Mouse (Mus musculus) embryonic facial prominence, embryonic 10.5 days (tissue): ENCODE results near the gene A630073D07Rik. TPM values are rescaled to one million over a fixed set of nuclear protein-coding genes. Genes with fewer than 3 reads are reported as not detected.
"Not testable (repeated sequence)": the region's sequence is repeated elsewhere in the genome, so short reads cannot be mapped to it uniquely, and the experiment has no call there.

ENCODE experiments used
- DNase-seq: peaks from one replicate; pipeline ENCODE4 v3.0.0-alpha.2; 2017; ENCODE audit warnings: low spot score
- H3K27ac ChIP-seq: fragments of 300-500 bp; sonication (generic); replicated peaks from 2 replicates; pipeline ENCODE4 v1.5.1; 2016; ENCODE audit warnings: mild to moderate bottlenecking
- H3K27me3 ChIP-seq: fragments of 300-500 bp; sonication (generic); replicated peaks from 2 replicates; pipeline ENCODE4 v1.6.1; 2016; ENCODE audit warnings: low read depth, mild to moderate bottlenecking; ENCODE audit not compliant: poor library complexity, severe bottlenecking
- H3K36me3 ChIP-seq: fragments of 300-500 bp; sonication (generic); replicated peaks from 2 replicates; pipeline ENCODE4 v1.6.1; 2016; ENCODE audit warnings: mild to moderate bottlenecking, moderate library complexity
- H3K4me1 ChIP-seq: fragments of 300-500 bp; sonication (generic); 2 replicates; pipeline ENCODE4 v1.6.1; 2016
- H3K4me3 ChIP-seq: fragments of 300-500 bp; sonication (generic); 2 replicates; pipeline ENCODE4 v1.5.1; 2016; ENCODE audit warnings: mild to moderate bottlenecking, moderate library complexity
- H3K9me3 ChIP-seq: fragments of 300-500 bp; sonication (generic); 2 replicates; pipeline ENCODE4 v1.6.1; 2016; ENCODE audit warnings: mild to moderate bottlenecking
- WGBS: fragments of 180-500 bp; shearing (Covaris S2); methylation state at CpG from one replicate; pipeline ENCODE4 v1.1.7; 2016; 5-methylcytosine and 5-hydroxymethylcytosine counted together
- polyA plus RNA-seq: library from polyadenylated mRNA; unstranded; fragments of >200 nt; fragmentation: Nextera tagmentation; extraction: Ambion mirVana; gene quantifications from 2 replicates; pipeline ENCODE4 v1.2.1, GENCODE M21; 2016

The A630073D07Rik gene
- not detected in 2 replicates for polyA plus RNA-seq

DNA sequence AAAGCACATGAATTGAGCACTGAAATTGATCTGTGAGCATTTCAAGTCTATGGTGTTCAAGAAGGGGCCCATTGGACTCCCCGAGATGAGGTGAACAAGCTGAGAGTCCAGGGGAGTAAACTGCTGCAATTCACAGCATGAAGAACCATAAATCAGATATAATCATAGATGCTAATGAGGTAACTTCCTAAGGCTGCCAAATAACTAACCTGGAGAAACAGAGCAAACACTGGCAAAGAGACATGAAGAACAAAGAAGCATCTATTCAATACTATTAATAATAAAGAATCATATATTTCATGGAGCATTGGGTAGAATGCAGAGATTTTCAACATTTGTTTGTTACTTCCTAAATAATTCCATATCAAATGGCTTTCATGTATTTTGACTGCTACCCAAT is at the start of gene A630073D07Rik:
TSS of gene A630073D07Rik (minus strand) at position 101 of the 400 bp plus-strand sequence.
- Histone ChIP-seq H3K27ac (no peak within 1 kb of the TSS), H3K36me3 (no peaks in the 10 kb centered on the region), H3K27me3 (no peaks in the 10 kb centered on the region), H3K4me3 (no peak within 1 kb of the TSS), H3K4me1 (no peaks in the 10 kb centered on the region), H3K9me3 (peaks cover under 1% of the 10 kb centered on the region; the same call in 1 of the 2 replicates)
- no peak for DNase-seq
- 87% methylated on average over 1 of the region's 1 CpGs for WGBS

DNA sequence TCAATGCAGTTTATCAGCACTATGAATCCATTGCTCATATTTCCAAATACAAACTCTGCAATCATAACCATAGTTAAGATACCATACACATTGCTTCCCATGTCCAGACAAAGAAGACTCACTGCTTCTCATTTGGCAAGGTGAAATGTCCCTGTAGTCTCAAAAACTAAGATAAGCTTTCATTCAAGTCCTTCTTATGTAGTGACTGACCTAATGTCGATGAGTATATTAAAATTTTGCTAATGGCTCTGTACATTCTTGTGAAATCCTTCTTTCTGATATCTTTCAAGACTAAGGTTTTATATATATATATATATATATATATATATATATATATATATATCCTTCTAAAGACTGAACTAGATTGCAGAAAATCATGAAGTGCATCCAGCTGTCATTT is 49.6 kb upstream of the A630073D07Rik start, which contains the start of gene Tas2r121:
TSS of gene Tas2r121 (minus strand) at position 101 of the 400 bp plus-strand sequence.
- 77% methylated on average over 1 of the region's 1 CpGs for WGBS
- H3K9me3 ChIP-seq = no peaks in the 10 kb centered on the region
- DNase-seq = no peak

DNA sequence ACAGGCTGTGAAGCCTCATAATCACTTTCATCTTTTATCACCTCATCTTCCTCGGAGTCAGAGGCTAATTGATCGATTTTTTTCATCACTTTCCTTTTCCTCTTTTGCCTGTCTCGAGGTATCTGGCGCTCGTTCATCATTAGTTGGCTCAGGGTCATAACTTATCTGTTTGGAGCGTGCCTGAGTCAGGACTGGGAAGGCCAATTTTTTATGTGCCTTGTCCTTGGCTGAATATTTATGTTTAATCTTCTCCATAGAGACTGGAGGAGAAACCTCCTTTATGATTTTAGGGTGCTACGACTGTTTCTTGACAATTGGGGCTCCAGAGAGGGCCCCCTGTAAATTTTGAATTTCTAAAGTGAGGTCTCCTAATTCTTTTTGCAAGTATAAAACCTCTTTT is 40.3 kb upstream of the A630073D07Rik start:
- WGBS = 91% methylated on average over 7 of the region's 7 CpGs
- not testable (repeated sequence) for H3K4me3 ChIP-seq, H3K4me1 ChIP-seq, H3K36me3 ChIP-seq, DNase-seq, H3K27ac ChIP-seq, H3K9me3 ChIP-seq, H3K27me3 ChIP-seq

More for the DNA sequence above, 49.6 kb upstream of the A630073D07Rik start, which contains the start of gene Tas2r121:
- H3K4me1 ChIP-seq = no peaks in the 10 kb centered on the region
- H3K27ac ChIP-seq = no peak within 1 kb of the TSS
- no peaks in the 10 kb centered on the region for H3K36me3 ChIP-seq
- no peaks in the 10 kb centered on the region for H3K27me3 ChIP-seq
- H3K4me3 ChIP-seq = no peak within 1 kb of the TSS

DNA sequence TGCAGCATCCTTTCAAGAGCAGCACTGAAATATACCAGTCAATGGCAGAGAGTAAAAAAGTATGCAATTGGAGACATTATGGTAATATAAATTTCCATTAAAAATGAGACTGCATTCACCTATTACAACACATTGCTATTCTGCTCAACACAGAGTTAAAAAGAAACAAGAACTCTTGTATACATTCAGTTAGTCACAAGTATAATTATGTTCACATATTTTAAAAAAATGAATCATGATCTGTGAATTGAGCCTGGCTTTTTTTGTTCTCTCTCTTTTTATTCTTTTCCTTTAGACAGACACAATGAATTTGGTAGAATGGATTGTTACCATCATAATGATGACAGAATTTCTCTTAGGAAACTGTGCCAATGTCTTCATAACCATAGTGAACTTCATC is 5.3 kb upstream of the A630073D07Rik start, which contains the start of gene Tas2r120:
TSS of gene Tas2r120 (plus strand) at position 301 of the 400 bp plus-strand sequence.
- no peaks in the 10 kb centered on the region for H3K9me3 ChIP-seq
- H3K4me1 ChIP-seq = no peaks in the 10 kb centered on the region
- no peak for DNase-seq
- no peaks in the 10 kb centered on the region for H3K36me3 ChIP-seq
- no peak within 1 kb of the TSS for H3K4me3 ChIP-seq
- H3K27ac ChIP-seq = no peak within 1 kb of the TSS
- H3K27me3 ChIP-seq = no peaks in the 10 kb centered on the region

DNA sequence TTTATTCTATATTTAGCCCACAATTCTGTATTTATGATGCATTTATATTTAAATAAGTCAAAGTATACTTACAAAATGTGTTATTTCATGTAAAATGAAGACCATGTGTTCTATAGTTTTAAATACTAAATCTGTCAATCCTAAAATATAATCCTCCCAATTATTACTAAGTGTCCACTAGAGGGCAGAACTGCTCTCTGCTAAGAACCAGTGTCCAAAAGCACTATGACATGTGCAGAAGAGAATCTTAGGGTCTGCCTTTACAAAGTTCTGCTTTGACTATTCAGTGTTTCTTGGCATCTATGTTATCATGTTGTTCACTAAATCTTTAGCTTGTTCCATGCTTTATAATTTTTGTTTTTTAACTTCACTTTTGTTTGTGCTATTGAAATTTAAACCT is 1.9 kb downstream of the A630073D07Rik start:
- Histone ChIP-seq H3K27me3 (no peaks in the 10 kb centered on the region), H3K27ac (no peak overlapping the region), H3K36me3 (no peaks in the 10 kb centered on the region), H3K4me1 (no peaks in the 10 kb centered on the region), H3K4me3 (no peak overlapping the region), H3K9me3 (peaks cover 7% of the 10 kb centered on the region; the same call in 1 of the 2 replicates)
- no peak for DNase-seq

DNA sequence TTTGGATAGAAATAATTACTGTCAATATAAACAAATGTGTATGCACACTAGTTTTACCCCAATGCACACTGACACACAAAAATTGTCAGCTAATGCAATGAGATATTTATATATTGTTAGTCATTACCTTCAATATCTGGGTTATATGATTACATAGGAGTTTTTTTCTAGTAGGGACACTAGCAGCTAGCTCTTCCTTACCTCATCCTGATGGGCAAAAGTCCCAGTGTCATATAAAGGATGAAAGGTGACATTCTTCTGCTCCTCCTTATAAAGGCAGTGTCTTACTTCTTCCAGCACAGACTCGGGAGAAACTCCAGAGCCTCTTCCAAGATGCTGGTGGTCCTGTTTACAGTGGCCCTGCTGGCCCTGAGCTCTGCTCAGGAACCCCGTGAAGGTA is 55.7 kb downstream of the A630073D07Rik start, which contains the start of gene Prp2:
TSS of gene Prp2 (plus strand) at position 301 of the 400 bp plus-strand sequence.
- H3K4me3 ChIP-seq, H3K9me3 ChIP-seq: not testable (repeated sequence)
- WGBS = 79% methylated on average over 2 of the region's 2 CpGs

More for the DNA sequence above, 55.7 kb downstream of the A630073D07Rik start, which contains the start of gene Prp2:
- DNase-seq, H3K27me3 ChIP-seq, H3K36me3 ChIP-seq, H3K27ac ChIP-seq, H3K4me1 ChIP-seq: not testable (repeated sequence)

Other genes with a start within 250 kb of the A630073D07Rik start
- not detected in 2 replicates for gene Prh1, start 81.7 kb downstream of the A630073D07Rik start, polyA plus RNA-seq
- not detected in 2 replicates for gene Prp2, start 55.6 kb downstream of the A630073D07Rik start, polyA plus RNA-seq
- gene Tas2r120, start 5.4 kb upstream of the A630073D07Rik start, polyA plus RNA-seq = not detected in 2 replicates
- not detected in 2 replicates for gene Tas2r121, start 49.5 kb upstream of the A630073D07Rik start, polyA plus RNA-seq
- not detected in 2 replicates for gene Tas2r122, start 60.4 kb upstream of the A630073D07Rik start, polyA plus RNA-seq
- not detected in 2 replicates for gene Tas2r115, start 86.5 kb upstream of the A630073D07Rik start, polyA plus RNA-seq
- not detected in 2 replicates for gene Tas2r124, start 103.2 kb upstream of the A630073D07Rik start, polyA plus RNA-seq
- not detected in 2 replicates for gene Tas2r102, start 110.6 kb upstream of the A630073D07Rik start, polyA plus RNA-seq
- not detected in 2 replicates for gene Tas2r136, start 126.6 kb upstream of the A630073D07Rik start, polyA plus RNA-seq
- not detected in 2 replicates for gene Tas2r117, start 151.3 kb upstream of the A630073D07Rik start, polyA plus RNA-seq
- gene Tas2r123, start 195.6 kb upstream of the A630073D07Rik start, polyA plus RNA-seq = not detected in 2 replicates
- gene Tas2r116, start 203.9 kb upstream of the A630073D07Rik start, polyA plus RNA-seq = not detected in 2 replicates
- gene Tas2r110, start 216.5 kb upstream of the A630073D07Rik start, polyA plus RNA-seq = not detected in 2 replicates
- gene Tas2r113, start 241.5 kb upstream of the A630073D07Rik start, polyA plus RNA-seq = not detected in 2 replicates